Mouse (Mus musculus): ENCODE measurements around the gene Rtkn2.

DNA sequence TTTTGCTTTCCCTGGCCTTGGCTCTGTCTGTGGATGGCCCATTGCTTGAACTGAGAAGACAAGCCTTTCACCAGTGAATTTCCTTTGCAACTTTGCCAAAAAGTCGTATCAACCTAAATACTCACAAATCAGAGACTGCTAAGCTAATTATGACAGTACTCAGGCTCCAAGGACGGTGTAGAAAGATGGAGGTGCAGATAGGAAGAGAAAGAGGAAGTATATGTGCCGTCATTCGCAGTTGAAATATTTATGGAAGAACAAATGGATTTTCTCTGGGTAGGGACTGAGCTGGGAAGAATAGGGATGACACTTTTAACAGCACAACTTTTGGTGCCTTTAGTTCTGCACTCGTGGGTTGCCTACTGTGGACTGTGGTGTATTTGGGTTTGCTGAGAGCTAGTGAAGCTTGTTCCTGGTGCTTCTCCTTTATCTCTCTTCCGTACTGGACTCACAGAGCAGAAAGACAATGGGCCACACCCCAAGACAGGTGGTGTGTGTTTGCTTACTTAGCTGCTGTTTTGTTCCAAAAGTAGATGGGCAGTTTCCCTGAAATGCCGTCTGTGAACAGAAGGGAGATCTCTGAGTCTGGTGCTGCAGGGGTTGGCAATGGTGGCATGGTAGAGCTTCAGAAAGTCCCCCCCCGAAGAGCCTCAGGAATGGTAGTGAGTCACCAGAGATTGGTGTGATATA is 29.2 kb upstream of the Rtkn2 start:
- no peak for TF ChIP-seq CTCF (IDR thresholded peaks at IDR 0.05; ENCODE audit: extremely low read depth, insufficient read depth, insufficient read length, insufficient replicate concordance)
- no peak for TF ChIP-seq POLR2A (IDR thresholded peaks at IDR 0.05; ENCODE audit: low read depth, low read length)

Data from spleen, adult 2 months (tissue).